Mouse (Mus musculus) hindbrain, embryonic 11.5 days (tissue): ENCODE data around the gene Mapk8ip2. TPM values are rescaled to one million over a fixed set of nuclear protein-coding genes. Genes with fewer than 3 reads are reported as not detected.

Source experiments
- ATAC-seq: fragments of 200-750 bp; cut with Nextera tagmentation; 2 replicates; pipeline ENCODE4 v1.8.0; 2017; ENCODE audit warnings: mild to moderate bottlenecking, moderate TSS enrichment, moderate library complexity; ENCODE audit not compliant: low FRiP score
- DNase-seq: peaks from one replicate; pipeline ENCODE4 v3.0.0-alpha.2; 2015; ENCODE audit warnings: low spot score
- H3K27ac ChIP-seq: fragments of 300-500 bp; sonication (generic); 2 replicates; pipeline ENCODE4 v1.5.1; 2014; ENCODE audit warnings: mild to moderate bottlenecking, low read depth, low read length
- H3K27me3 ChIP-seq: fragments of 300-500 bp; sonication (generic); 2 replicates; pipeline ENCODE4 v1.6.1; 2014; ENCODE audit warnings: mild to moderate bottlenecking, low read length, moderate library complexity, mixed read lengths; ENCODE audit not compliant: control insufficient read depth, insufficient read depth
- H3K36me3 ChIP-seq: fragments of 300-500 bp; sonication (generic); 2 replicates; pipeline ENCODE4 v1.6.1; 2014; ENCODE audit warnings: mild to moderate bottlenecking, low read length, moderate library complexity, mixed read lengths; ENCODE audit not compliant: control insufficient read depth, insufficient read depth
- H3K4me1 ChIP-seq: fragments of 300-500 bp; sonication (generic); replicated peaks from 2 replicates; pipeline ENCODE4 v1.6.1; 2014; ENCODE audit warnings: low read length, mixed read lengths; ENCODE audit not compliant: control insufficient read depth, insufficient read depth
- H3K4me2 ChIP-seq: fragments of 300-500 bp; sonication (generic); replicated peaks from 2 replicates; pipeline ENCODE4 v1.6.1; 2014; ENCODE audit warnings: mild to moderate bottlenecking, low read depth, low read length
- H3K4me3 ChIP-seq: fragments of 300-500 bp; sonication (generic); 2 replicates; pipeline ENCODE4 v1.5.1; 2014; ENCODE audit warnings: low read depth, low read length
- H3K9ac ChIP-seq: fragments of 300-500 bp; sonication (generic); 2 replicates; pipeline ENCODE4 v1.6.1; 2014; ENCODE audit warnings: low read depth, low read length
- H3K9me3 ChIP-seq: fragments of 300-500 bp; sonication (generic); 2 replicates; pipeline ENCODE4 v1.6.1; 2016; ENCODE audit warnings: low read length; ENCODE audit not compliant: control insufficient read depth
- whole genome bisulfite sequencing: fragments of 180-500 bp; shearing (Covaris S2); extraction: QIAGEN DNeasy Blood & Tissue Kit; methylation state at CpG from one replicate; pipeline ENCODE4 v1.1.7; 2014; 5-methylcytosine and 5-hydroxymethylcytosine counted together
- polyA plus RNA-seq: library from polyadenylated mRNA; unstranded; fragments of >200 nt; fragmentation: Nextera tagmentation; extraction: Ambion mirVana; gene quantifications from 2 replicates; pipeline ENCODE4 v1.2.1, GENCODE M21; 2014

Mapk8ip2 gene
- polyA plus RNA-seq, 1 experiment from 2014 or later = 22.4 TPM

DNA sequence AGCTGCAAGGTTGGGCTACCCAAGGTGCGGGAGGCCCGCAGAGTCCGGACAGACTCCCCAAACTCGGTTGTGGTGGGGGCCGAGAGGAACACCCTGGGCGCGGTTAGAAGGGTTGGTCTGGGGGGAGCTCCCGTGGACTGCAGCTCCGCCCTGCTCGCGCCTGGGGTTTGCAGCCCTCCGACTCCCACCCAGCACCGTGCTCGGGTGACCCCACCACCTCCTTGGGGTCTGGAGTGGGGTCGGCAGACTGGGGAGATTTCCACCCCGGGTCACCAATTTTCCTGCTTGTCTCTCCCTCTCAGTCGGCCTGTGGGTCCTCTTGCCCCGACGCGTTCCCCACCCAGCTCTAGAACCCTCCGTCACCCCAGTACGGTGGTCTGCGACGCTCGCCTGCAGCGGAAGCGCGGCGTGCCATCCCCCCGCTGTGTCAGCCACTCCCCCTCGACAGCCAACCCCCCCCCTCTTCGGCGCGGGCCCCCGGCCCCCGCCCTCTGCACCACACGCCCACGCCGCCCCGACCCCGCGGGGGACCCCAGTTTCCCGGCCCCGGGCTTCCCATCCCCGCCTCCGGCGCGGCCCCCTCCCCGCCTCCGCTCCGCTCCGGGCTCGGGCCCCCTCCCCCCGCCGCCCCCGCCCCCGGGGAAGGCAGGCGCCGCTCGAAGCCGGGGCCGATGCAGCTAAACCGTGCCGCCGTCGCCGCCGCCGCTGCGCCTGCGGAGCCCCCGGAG lies 45.4 kb downstream of the Mapk8ip2 start, which contains the start of gene Shank3:
Shank3 (plus strand) TSS at position 663 of the 728 bp plus-strand sequence.
- WGBS = under 1% methylated on average over 40 of the region's 72 CpGs
- Histone ChIP-seq H3K36me3 (no peaks in the 10 kb centered on the region), H3K27ac (peak within 1 kb of the TSS; percentile 74), H3K9ac (peak within 1 kb of the TSS; percentile 79), H3K27me3 (peaks cover 11% of the 10 kb centered on the region; the same call in 1 of the 2 replicates), H3K4me3 (peak within 1 kb of the TSS; percentile 82), H3K9me3 (no peaks in the 10 kb centered on the region), H3K4me1 (peaks cover 4% of the 10 kb centered on the region; the same call in 1 of the 2 replicates), H3K4me2 (peak within 1 kb of the TSS; percentile 86)
- peak; percentile 61 for DNase-seq
- ATAC-seq = peak; percentile 66

GRCm38 (mm10) chr15:89499784-89500220 lies 46.1 kb downstream of the Mapk8ip2 start:
- DNase-seq (peak; percentile 91), ATAC-seq (peak; percentile 80)
- Histone ChIP-seq H3K4me2 (peak overlapping the region; percentile 86), H3K27me3 (peaks cover 11% of the 10 kb centered on the region; the same call in 1 of the 2 replicates), H3K36me3 (no peaks in the 10 kb centered on the region), H3K27ac (peak overlapping the region; percentile 74), H3K4me1 (peaks cover 4% of the 10 kb centered on the region; the same call in 1 of the 2 replicates), H3K4me3 (peak overlapping the region; percentile 82), H3K9ac (peak overlapping the region; percentile 79), H3K9me3 (no peaks in the 10 kb centered on the region)
- 4% methylated on average over 31 of the region's 60 CpGs for WGBS

- DNase-seq (no peak), ATAC-seq (peak; percentile 57)
- Histone ChIP-seq H3K4me1 (peaks cover 4% of the 10 kb centered on the region; the same call in 1 of the 2 replicates), H3K9ac (peak overlapping the region; percentile 79), H3K36me3 (no peaks in the 10 kb centered on the region), H3K9me3 (no peaks in the 10 kb centered on the region), H3K4me2 (peak overlapping the region; percentile 86), H3K27ac (no peak overlapping the region), H3K4me3 (peak overlapping the region; percentile 82), H3K27me3 (peaks cover 11% of the 10 kb centered on the region; the same call in 1 of the 2 replicates)
- WGBS = 1% methylated on average over 35 of the region's 35 CpGs
These were observed 46.6 kb downstream of the Mapk8ip2 start for GRCm38 (mm10) chr15:89500221-89500791.

GRCm38 (mm10) chr15:89501321-89501720 lies 47.6 kb downstream of the Mapk8ip2 start:
- Histone ChIP-seq H3K4me2 (no peak overlapping the region), H3K4me3 (no peak overlapping the region), H3K9me3 (no peaks in the 10 kb centered on the region), H3K27ac (no peak overlapping the region), H3K27me3 (peaks cover 11% of the 10 kb centered on the region; the same call in 1 of the 2 replicates), H3K36me3 (no peaks in the 10 kb centered on the region), H3K4me1 (peaks cover 4% of the 10 kb centered on the region; the same call in 1 of the 2 replicates), H3K9ac (no peak overlapping the region)
- 86% methylated on average over 3 of the region's 3 CpGs for WGBS
- DNase-seq (no peak), ATAC-seq (no peak)

- H3K4me3 ChIP-seq = no peak overlapping the region
- DNase-seq (no peak), ATAC-seq (no peak)
- 93% methylated on average over 9 of the region's 9 CpGs for WGBS
- no peak overlapping the region for H3K9ac ChIP-seq
- no peaks in the 10 kb centered on the region; the same call in 1 of the 2 replicates for H3K27me3 ChIP-seq
- no peaks in the 10 kb centered on the region for H3K9me3 ChIP-seq
- H3K27ac ChIP-seq = no peak overlapping the region
- no peak overlapping the region for H3K4me2 ChIP-seq
- H3K4me1 ChIP-seq = no peaks in the 10 kb centered on the region
- H3K36me3 ChIP-seq = no peaks in the 10 kb centered on the region
These were observed 51.1 kb downstream of the Mapk8ip2 start for GRCm38 (mm10) chr15:89504838-89505237.

DNA sequence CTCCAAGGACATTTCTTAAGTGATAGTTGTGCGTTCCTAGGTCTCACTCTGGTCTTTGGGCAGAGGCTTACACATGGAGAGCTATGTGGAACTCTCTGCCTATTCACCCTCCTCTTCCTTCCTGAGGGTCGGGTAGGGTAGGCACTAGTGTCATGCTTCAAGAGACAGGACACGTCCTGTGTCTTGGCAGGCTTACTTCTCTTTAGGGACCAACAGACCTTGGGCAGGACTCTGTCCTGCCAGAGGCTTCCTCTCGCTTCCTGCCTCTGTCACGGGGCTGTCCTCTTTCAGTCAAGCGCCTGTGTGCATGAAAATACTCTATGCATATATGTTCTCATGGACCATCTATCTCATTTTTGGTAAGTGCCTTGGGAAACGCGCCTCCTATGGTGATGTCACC lies 54.0 kb downstream of the Mapk8ip2 start:
- Histone ChIP-seq H3K27ac (no peak overlapping the region), H3K27me3 (no peaks in the 10 kb centered on the region), H3K9ac (no peak overlapping the region), H3K4me3 (no peak overlapping the region), H3K4me1 (no peaks in the 10 kb centered on the region), H3K9me3 (no peaks in the 10 kb centered on the region), H3K36me3 (no peaks in the 10 kb centered on the region), H3K4me2 (no peak overlapping the region)
- 92% methylated on average over 8 of the region's 8 CpGs for WGBS
- ATAC-seq (no peak), DNase-seq (no peak)

DNA sequence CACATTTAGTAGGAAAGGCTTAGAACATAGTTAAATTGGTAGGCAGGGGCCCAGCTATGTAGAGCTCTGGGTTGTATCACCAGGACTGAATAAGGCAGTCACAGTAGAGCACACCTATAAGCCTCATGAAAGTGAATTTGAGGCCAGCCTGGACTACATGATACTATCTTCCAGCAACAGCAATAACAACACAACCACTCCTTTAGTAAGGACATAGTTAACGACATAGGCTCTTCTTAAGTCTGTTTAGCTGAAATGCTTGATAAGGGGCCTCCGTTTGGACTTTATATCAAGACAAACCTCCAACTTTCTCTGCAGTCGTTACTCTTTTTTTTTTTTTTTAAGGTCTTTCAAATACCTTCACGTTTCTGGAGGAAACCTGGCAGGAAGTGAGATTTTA lies 59.0 kb downstream of the Mapk8ip2 start:
- 81% methylated on average over 4 of the region's 4 CpGs for WGBS
- H3K4me1 ChIP-seq = no peaks in the 10 kb centered on the region
- no peak overlapping the region for H3K4me3 ChIP-seq

More for the DNA sequence above, 59.0 kb downstream of the Mapk8ip2 start:
- ATAC-seq (no peak), DNase-seq (no peak)
- H3K9me3 ChIP-seq = no peaks in the 10 kb centered on the region
- no peaks in the 10 kb centered on the region for H3K27me3 ChIP-seq
- H3K36me3 ChIP-seq = no peaks in the 10 kb centered on the region
- no peak overlapping the region for H3K27ac ChIP-seq
- H3K9ac ChIP-seq = no peak overlapping the region
- H3K4me2 ChIP-seq = no peak overlapping the region
